Mouse (Mus musculus) urinary bladder, postnatal 36 days (tissue): ENCODE results near the gene Narfl.

Experiments
- DNase-seq, 2 experiments: peaks; one replicate each; pipeline ENCODE4 v3.0.0; 2022; ENCODE audit warnings: low spot score in 2 of 2, mixed read lengths in 1 of 2

Gene Narfl

DNA sequence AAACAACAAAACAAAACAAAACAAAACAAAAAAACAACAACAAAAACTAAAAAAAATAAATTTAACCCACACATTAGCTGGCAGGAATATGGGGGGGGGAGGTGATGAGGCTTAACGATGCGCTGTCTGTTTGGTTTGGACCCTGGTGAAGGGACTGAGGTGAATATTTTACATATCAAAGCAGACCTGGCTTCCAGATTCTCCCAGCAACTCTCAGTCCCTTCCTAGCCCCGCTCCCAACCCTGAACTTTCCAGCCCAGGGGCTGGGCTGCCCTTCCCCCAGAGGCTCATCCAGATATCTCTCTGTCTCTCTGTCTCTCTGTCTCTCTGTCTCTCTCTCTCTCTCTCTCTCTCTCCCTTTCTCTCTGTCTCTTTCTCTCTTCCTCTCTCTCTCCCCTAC, 11.0 kb upstream of the Narfl start:
- no peak for DNase-seq

GRCm38 (mm10) chr17:25765886-25766285, 7.7 kb upstream of the Narfl start:
- DNase-seq = no peak

DNA sequence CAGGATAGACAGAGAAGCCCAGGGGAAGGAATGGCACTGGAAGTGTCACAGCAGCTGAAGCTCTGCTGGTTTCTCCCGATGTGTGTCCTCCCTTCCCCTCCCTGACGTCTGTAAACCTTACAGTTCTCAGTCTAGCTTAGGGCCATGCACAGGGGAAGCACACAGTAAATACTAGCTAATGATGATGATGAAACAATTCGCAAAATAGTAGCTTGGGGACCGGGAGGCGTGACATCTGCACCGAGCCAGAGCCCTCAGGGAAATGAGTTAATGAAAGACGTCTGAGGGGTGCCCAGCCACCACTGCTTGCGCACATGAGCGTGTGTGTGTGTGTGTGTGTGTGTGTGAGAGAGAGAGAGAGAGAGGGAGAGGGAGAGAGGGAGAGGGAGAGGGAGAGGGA, 4.2 kb upstream of the Narfl start:
- DNase-seq = no peak

GRCm38 (mm10) chr17:25775318-25776062, 1.9 kb downstream of the Narfl start:
- no peak for DNase-seq

- no peak for DNase-seq
Measured at GRCm38 (mm10) chr17:25777948-25778347, 4.4 kb downstream of the Narfl start.

DNA sequence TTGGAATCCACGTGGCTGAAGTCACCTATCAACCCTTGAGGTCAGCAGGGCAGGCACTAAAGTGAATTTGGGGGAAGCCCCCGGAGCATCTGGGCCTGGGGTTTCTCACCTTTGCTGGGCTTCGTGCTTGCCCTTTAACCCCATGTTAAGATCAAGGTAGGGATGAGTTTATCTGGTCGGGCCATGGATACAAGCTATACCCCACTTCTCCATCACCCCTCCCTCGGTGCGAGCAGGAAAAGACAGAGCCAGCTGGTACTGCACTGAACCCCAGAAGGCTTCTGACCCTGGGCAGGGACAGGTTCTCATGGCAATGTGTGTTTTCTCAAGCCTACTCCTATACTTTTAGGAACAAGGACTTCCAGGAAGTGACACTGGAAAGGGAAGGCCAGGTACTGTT, 7.8 kb downstream of the Narfl start:
- no peak for DNase-seq

- no peak for DNase-seq
Measured at GRCm38 (mm10) chr17:25783086-25783485, 9.5 kb downstream of the Narfl start.

- DNase-seq = no peak
Measured at GRCm38 (mm10) chr17:25783861-25784574, 10.4 kb downstream of the Narfl start.

DNA sequence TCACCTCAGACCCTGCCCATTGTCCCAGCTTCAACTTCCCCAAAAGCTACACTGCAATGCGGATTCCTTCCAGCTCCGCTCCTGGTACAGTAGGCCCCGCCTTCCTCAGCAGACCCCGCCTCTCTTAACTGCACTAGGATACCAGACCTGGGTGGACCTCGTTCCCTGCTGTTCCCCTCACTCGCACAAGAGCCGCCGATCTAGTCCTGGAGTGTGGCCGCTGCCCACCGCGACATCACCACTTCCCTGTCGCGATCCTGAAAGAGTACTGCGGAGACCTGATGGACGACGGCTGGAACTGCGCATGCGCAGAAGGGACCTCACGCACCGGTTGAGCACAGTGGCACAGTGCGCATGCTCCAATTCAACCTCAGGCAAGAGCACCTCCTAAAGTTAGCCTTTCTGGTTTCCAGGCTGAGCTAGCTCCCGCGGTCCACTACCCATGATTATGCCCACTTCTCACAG, 11.7 kb downstream of the Narfl start, which contains the start of gene Haghl:
TSS of gene Haghl (minus strand) at position 393 of the 465 bp plus-strand sequence.
- peak; percentile 94 for DNase-seq

GRCm38 (mm10) chr17:25786280-25786679, 12.7 kb downstream of the Narfl start, which contains the start of gene Ccdc78:
TSS of gene Ccdc78 (plus strand) at chr17:25786580.
- DNase-seq = no peak

DNA sequence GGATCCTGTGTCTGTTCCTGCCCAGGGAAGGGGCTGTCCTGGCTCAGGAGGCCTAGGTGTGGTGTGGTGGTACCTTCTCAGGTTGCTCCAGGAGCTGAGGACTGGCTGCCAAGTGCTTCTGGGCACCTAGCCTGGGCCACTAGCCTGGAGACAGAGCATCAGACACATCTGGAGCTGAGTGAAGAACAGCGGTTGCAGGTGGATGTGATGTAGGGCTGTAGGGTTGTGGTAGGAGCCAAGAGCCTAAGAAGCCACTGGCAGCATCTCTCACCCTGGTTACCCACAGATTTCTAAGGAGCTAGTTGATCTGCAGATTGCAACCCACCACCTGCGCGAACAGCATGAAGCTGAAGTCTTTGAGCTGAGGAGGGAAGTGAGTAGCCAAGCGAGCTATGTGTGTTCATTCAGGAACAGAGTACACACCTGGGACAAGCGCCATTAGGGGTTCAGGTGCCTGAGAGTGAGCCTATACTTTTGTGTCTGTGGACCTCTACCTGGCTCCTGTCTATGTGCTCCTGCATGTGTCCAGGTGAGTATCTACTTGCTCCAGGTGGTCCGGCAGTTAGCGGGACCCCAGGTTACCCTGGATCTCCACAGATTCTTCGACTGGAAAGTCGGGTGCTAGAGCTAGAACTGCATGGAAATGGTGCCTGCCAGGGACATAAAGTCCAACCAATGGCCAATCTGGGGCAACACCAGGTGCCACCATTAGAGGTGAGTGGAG, 13.4 kb downstream of the Narfl start:
- DNase-seq = no peak

- no peak for DNase-seq
Measured at GRCm38 (mm10) chr17:25791320-25791842, 17.8 kb downstream of the Narfl start.

- peak; percentile 81 to 84 for DNase-seq
Measured at GRCm38 (mm10) chr17:25791843-25792527, 18.4 kb downstream of the Narfl start.

- peak; percentile 33 to 69 for DNase-seq
Measured at GRCm38 (mm10) chr17:25792615-25793014, 19.0 kb downstream of the Narfl start, which contains the start of gene Fam173a. TSS of gene Fam173a (minus strand) at chr17:25792901.

DNA sequence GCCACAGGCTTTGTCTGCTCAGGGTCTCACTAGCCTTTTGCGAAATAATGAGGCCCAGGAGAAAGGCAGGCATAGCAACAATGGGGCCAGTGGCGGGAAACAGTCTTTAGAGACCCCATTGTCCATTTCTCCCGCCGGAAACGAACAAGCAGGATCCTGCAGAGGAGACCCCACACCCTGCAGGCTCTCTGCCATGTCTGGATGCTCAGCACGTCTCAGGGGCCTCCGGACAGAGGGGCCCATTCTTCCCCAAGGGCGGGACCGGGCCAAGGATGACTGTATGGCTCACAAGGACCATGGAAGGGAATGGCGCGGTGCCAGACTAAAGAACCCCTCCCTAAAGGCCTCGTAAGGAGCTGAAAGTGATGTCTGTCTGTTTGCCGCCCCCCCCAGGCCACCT, 20.6 kb downstream of the Narfl start:
- DNase-seq = no peak

DNA sequence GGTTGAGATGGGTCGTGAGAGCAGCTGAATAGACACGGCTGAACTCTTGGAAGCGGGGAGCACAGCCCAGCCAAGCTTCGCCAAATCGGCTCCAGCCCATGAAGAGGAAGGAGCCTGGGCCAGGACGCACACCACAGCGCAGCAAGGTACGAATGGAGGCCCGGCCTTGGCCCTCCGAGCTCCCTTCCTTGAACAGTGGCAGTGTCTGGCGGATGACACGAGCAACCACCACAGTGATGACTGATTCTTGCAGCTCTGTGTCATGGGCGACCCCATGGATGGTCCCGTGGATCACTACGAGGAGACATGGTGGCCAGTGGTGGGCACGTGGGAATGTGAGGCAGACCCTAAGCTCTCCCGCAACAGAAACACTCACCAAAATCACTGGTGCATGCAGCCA, 21.4 kb downstream of the Narfl start:
- no peak for DNase-seq

DNA sequence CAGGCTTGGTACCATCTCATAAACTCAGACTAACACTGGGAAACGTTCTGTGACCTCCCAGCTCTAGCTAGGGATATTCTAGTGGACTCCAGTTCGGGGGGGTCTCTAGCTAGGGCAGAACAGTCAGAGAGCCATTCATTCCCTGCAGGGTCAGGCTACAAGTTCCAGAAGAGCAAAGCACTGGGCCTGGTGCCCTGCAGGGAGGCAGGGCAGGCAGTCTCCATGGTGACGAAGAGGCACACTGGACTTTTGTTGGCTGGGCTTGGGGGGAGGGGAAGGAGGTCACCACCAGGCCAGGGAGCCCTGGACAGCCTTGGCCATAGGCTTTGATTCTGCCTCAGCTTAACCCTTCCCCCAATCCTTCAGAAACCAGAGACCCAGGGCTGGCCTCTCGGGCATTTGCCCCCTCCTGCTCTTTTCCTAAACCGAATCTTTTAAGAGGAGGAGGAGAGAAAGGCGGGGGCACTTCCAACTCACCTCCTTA, 22.1 kb downstream of the Narfl start, which contains the start of gene AC134908.4:
TSS of gene AC134908.4 (minus strand) at position 51 of the 484 bp plus-strand sequence.
- DNase-seq = no peak

GRCm38 (mm10) chr17:25796211-25796771, 22.7 kb downstream of the Narfl start:
- no peak for DNase-seq

- peak; percentile 76 to 84 for DNase-seq
Measured at GRCm38 (mm10) chr17:25796951-25797369, 23.4 kb downstream of the Narfl start, which contains the start of gene Metrn. TSS of gene Metrn (minus strand) at chr17:25797136.

GRCm38 (mm10) chr17:25801029-25801428, 27.5 kb downstream of the Narfl start:
- DNase-seq = peak in 1 of 2 experiments; percentile 57
